Mouse (Mus musculus): ENCODE results near the gene Cdk17.

DNA sequence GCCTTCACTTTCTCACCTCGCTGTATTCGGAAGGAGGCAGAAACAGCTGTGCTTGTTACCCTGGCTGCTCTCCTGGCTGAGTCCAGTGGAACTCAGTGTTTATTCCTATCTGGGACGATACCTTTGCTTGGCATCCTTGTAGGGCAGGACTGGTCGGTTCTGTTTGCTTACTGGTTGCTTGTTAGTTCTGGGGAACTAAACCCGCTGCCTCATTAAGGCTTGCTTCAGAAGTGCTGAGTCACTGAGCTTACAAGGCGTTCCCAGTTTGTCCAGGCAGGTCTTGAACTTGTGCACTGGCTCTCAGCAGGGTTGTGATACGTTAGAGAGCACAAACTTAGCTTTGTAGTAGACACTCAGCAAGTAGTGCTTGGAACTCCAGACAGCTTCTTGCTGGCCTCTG, 52.7 kb downstream of the Cdk17 start:
- TF ChIP-seq CTCF (IDR thresholded peaks at IDR 0.05; ENCODE audit: low read depth, low read length) (no peak), POLR2A (IDR thresholded peaks at IDR 0.05; ENCODE audit: borderline replicate concordance, low read depth, low read length) (no peak)

Data from bone marrow macrophage, adult 2 months (primary cell).